Mouse (Mus musculus) lung, postnatal 25 days (tissue): Measurements from ENCODE around the gene Ankrd52.

Experiments
- DNase-seq: peaks from one replicate; pipeline ENCODE4 v3.0.0; 2022; ENCODE audit warnings: low spot score

Gene Ankrd52

GRCm38 (mm10) chr10:128440407-128440806 lies 63.5 kb downstream of the Ankrd52 start:
- peak; percentile 29 for DNase-seq

- no peak for DNase-seq
Measured at GRCm38 (mm10) chr10:128441324-128442119, 64.6 kb downstream of the Ankrd52 start.

GRCm38 (mm10) chr10:128442718-128443117 lies 65.8 kb downstream of the Ankrd52 start:
- no peak for DNase-seq

- DNase-seq, result no peak
Measured at GRCm38 (mm10) chr10:128444354-128444753, 67.4 kb downstream of the Ankrd52 start.

- no peak for DNase-seq
Measured at GRCm38 (mm10) chr10:128445407-128445806, 68.5 kb downstream of the Ankrd52 start.

- DNase-seq, result no peak
Measured at GRCm38 (mm10) chr10:128451014-128451413, 74.1 kb downstream of the Ankrd52 start.

- DNase-seq, result no peak
Measured at GRCm38 (mm10) chr10:128454471-128454870, 77.6 kb downstream of the Ankrd52 start.

GRCm38 (mm10) chr10:128455280-128455679 lies 78.4 kb downstream of the Ankrd52 start:
- peak; percentile 81 for DNase-seq

GRCm38 (mm10) chr10:128457676-128458075 lies 80.8 kb downstream of the Ankrd52 start:
- no peak for DNase-seq
